Mouse (Mus musculus) gastrocnemius, postnatal 25 days (tissue): ENCODE measurements at regions not wholly inside any gene's neighbourhood (a gene's known extent, or its start where the extent isn't known, plus 50 kb on each side); places are given as distances from the start of the nearest gene placed in this dataset.

Experiments used
- DNase-seq: peaks from one replicate; pipeline ENCODE4 v3.0.0; 2022

GRCm38 (mm10) chr16:95773151-95773550, 71.3 kb downstream of the Ets2 start:
- DNase-seq, result no peak
